Mouse (Mus musculus): ENCODE data around the gene Gm45140. TPM values are rescaled to one million over a fixed set of nuclear protein-coding genes. Genes with fewer than 3 reads are reported as not detected.
A peak's percentile ranks its signal among the peaks of the same experiment; 100 is the strongest.

The Gm45140 gene
- total RNA-seq, 2 experiments from 2014 or later, result 1.3 to 12.8 TPM

DNA sequence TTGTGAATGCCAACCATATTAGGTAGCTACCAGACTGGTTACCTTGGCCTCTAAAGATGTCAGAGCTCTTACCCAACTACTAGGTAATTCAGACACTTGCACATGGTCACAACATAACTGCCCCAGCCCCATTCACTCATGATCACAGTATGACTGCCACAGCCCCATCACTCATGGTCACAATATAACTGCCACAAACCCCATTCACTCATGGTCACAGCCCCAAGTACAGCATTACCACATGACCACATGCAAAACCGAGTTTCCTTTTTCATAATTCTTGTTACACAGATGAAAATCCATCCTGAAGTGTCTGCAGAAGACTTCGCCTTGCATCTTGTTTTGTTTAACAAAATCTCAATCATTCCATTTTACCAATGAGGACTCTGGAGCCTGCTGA is 87.5 kb downstream of the Gm45140 start:
- no peak for ATAC-seq (replicated peaks; ENCODE audit: low FRiP score, poor library complexity, severe bottlenecking)

DNA sequence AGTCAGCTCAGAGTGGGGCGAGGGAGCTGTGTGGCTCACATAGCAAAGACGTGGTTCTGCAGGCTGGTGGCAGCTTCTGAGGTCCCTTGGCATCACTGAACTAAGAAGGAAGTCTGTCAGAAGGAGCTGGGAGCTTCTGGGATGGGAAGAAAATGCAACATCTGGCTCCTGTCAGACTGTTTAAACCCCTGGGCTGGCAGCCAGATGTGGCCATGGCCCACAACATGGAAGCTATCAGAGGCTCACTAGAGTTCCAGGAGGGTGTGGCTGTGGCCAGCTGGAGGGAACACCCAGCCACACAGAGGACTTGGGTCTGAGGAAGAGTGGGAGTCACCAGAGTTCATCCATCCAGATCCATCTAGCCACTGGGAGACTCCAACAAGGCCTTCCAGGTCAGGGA is 88.7 kb downstream of the Gm45140 start:
- peak; percentile 84 for ATAC-seq (replicated peaks; ENCODE audit: low FRiP score, poor library complexity, severe bottlenecking)

DNA sequence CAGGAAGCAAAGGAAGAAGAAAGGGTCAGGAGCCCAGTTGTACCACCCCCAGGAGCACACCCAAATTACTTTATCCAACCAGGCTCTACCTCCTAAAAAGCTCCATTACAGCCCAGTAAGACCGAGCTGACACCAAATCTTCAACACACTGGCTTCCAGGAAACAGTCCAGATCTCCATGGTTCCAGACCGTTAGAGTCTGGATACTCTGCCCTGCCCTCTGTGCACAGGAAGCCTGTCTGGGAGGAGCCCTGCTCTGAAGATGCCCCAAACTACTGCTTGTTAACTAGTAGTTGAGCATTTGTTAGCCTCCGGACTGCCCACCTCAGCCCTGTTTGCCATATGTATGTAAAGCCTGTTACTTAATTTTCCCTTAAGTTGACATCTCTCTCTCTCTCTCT is 89.5 kb downstream of the Gm45140 start:
- peak; percentile 49 for ATAC-seq (replicated peaks; ENCODE audit: low FRiP score, poor library complexity, severe bottlenecking)

DNA sequence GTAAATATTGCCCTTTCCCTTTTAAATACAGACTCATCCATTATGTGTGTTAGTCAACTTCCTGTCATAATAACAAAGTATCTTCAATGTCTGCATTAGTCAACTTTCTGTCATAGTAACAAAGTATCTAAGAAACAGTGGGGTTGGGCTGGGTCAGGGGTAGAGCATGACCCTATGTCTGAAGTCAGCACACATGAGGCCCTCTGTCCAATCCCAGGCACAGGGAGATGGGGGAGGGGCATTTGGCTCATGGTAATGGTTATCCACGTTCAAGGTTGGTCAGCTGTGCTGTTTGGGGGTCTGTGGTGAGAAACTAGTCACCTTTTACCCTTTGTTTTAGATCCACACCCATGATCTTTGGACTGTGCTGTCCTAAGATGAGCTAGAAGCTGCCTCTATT is 90.3 kb downstream of the Gm45140 start:
- ATAC-seq (replicated peaks; ENCODE audit: low FRiP score, poor library complexity, severe bottlenecking), result no peak

DNA sequence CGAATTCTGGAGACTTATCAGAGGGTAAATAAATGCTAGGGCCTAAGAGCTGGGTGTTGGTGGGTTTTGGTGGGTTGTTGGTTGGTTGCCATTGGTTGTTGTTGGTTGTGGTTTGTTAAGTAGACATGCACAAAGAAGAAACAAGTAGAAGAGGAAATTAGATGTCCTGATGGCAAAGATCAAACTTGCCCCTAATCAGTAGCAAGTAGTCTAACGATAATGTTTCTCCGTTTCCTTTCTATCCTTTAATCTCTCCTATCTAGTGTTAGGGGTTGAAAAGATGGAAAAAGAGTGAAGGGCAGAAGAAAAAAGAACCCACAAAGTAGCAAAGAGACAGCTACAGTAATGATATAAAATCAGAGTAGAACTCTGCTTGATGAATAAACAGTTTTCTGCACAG is 91.0 kb downstream of the Gm45140 start:
- no peak for ATAC-seq (replicated peaks; ENCODE audit: low FRiP score, poor library complexity, severe bottlenecking)

DNA sequence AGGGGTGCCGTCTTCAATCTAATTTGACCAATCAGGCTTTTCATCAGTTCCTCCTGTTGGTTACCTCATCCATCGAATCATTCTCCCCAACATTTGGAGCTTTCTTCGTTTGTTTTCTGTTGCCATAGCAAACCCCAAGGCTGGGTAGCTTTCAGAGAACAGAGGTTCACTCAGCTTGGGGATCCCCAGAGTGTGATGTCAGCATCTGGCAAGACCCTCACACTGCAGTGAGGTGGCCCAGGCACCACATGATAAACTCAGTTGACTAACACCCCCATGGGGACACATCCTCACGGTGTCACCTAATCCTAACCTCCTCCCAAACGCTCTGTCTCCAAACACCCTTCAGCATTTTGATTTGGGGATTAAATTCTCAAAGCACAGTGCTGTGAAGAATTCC is 92.3 kb downstream of the Gm45140 start:
- ATAC-seq (replicated peaks; ENCODE audit: low FRiP score, poor library complexity, severe bottlenecking), result no peak

DNA sequence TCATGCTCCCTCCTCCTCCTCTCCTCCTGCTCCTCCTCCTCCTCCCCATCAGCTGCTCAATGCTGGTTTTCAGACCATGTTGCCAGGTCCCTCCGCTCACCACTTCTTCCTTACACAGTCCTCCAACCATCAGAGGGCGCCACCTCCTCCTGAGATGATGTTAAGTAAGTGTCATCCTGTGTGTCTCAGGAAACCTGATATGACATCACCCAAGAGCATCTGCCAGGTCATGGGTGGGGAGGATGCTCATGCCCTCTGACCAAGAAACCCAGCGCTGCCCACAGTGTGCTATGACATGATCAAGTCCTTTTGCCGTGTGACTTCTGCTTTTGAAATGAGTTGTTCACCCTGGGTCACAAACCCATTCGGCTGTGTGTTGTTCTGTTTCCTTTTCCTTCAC is 92.8 kb downstream of the Gm45140 start:
- ATAC-seq (replicated peaks; ENCODE audit: low FRiP score, poor library complexity, severe bottlenecking), result 0 out of 2 replicates have a peak, but pooled peaks have one; percentile 12

DNA sequence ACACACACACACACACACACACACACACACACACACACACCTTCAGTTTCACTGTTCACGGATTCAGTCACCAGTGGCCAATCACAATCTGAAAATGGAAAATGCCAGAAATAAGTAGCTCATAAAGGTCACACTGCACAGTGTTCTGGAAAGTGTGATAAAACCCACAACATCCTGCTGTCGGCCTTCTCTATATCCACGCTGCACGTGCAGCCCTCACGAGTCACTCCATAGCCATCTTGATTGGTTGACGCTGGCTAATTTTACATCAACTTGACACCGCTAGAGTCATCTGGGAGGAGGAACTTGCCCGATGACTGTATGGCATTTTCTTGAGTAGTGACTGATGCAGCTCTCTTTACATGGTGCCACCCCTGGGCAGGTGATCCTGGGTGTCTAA is 93.6 kb downstream of the Gm45140 start:
- no peak for ATAC-seq (replicated peaks; ENCODE audit: low FRiP score, poor library complexity, severe bottlenecking)

DNA sequence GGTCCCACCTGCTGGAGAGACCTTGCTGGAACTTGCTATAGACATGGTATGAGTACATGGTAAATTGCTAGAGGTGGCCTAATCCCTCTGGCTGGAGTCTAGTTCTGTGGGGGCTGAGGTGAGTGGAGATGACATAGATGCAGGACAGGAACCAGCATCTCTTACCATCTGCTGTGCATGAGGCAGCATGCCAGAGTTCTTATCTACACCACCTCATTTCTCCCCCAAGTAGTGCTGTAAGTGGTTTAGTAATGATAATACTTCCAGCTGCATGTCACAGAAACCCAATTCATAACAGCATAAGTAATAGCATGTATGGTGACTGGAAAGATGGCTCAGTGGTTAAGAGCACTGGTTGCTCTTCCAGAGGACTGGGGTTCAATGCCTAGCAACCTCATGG is 95.1 kb downstream of the Gm45140 start:
- peak; percentile 84 for ATAC-seq (replicated peaks; ENCODE audit: low FRiP score, poor library complexity, severe bottlenecking)

DNA sequence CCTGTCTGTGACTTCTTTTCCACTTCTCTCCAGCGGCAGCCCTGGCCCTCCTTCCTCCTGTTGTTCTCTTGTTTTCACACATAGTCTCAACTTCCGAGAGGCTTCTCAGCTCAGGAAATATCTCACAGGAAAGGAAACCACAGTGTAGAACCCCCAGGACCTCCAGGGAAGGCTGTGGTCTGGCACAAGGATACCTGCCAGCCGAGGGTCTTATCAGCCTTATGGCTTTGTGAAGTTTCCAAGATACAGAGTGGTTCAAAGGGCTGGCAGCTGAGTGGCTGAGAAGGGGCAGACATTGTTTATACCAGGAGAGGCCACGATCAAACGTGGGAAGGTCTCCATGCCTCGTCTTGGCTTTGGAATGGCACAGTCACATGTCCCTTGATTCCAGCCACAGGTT is 95.7 kb downstream of the Gm45140 start:
- ATAC-seq (replicated peaks; ENCODE audit: low FRiP score, poor library complexity, severe bottlenecking), result no peak; the same call in 1 of the 2 replicates

Other genes with a start within 250 kb of the Gm45140 start
- 55.4 and 68.8 TPM in 2 replicates for gene Prokr1, start 245.1 kb downstream of the Gm45140 start, total RNA-seq (2015; ENCODE audit: low replicate concordance)
- gene Prokr1, start 245.1 kb downstream of the Gm45140 start, total RNA-seq (2017; ENCODE audit: low replicate concordance), result 54.9 and 57.6 TPM in 2 replicates
- gene Aplf, start 163.6 kb downstream of the Gm45140 start, total RNA-seq (2015; ENCODE audit: low replicate concordance), result 37.8 and 43.4 TPM in 2 replicates
- gene Aplf, start 163.6 kb downstream of the Gm45140 start, total RNA-seq (2017; ENCODE audit: low replicate concordance), result 71.8 and 86.0 TPM in 2 replicates
- gene Efcc1, start 104.9 kb downstream of the Gm45140 start, total RNA-seq (2015; ENCODE audit: low replicate concordance), result not detected in 2 replicates
- gene Efcc1, start 104.9 kb downstream of the Gm45140 start, total RNA-seq (2017; ENCODE audit: low replicate concordance), result not detected in 2 replicates
- 5.4 and 7.7 TPM in 2 replicates for gene Gp9, start 57.7 kb downstream of the Gm45140 start, total RNA-seq (2015; ENCODE audit: low replicate concordance)
- gene Gp9, start 57.7 kb downstream of the Gm45140 start, total RNA-seq (2017; ENCODE audit: low replicate concordance), result 4.9 and 5.6 TPM in 2 replicates
- gene Rab43, start 23.6 kb downstream of the Gm45140 start, total RNA-seq (2015; ENCODE audit: low replicate concordance), result 173 and 230 TPM in 2 replicates
- gene Rab43, start 23.6 kb downstream of the Gm45140 start, total RNA-seq (2017; ENCODE audit: low replicate concordance), result 219 and 239 TPM in 2 replicates
- 3.7 and 6.3 TPM in 2 replicates for gene Isy1, start 3.0 kb upstream of the Gm45140 start, total RNA-seq (2015; ENCODE audit: low replicate concordance)
- 3.5 and 5.0 TPM in 2 replicates for gene Isy1, start 3.0 kb upstream of the Gm45140 start, total RNA-seq (2017; ENCODE audit: low replicate concordance)
- 121 and 143 TPM in 2 replicates for gene Cnbp, start 15.3 kb upstream of the Gm45140 start, total RNA-seq (2015; ENCODE audit: low replicate concordance)
- gene Cnbp, start 15.3 kb upstream of the Gm45140 start, total RNA-seq (2017; ENCODE audit: low replicate concordance), result 172 and 205 TPM in 2 replicates
- 11.1 and 11.5 TPM in 2 replicates for gene Copg1, start 52.0 kb upstream of the Gm45140 start, total RNA-seq (2015; ENCODE audit: low replicate concordance)
- 14.5 and 20.5 TPM in 2 replicates for gene Copg1, start 52.0 kb upstream of the Gm45140 start, total RNA-seq (2017; ENCODE audit: low replicate concordance)
- 10.0 TPM in 2 replicates for gene Hmces, start 78.1 kb upstream of the Gm45140 start, total RNA-seq (2015; ENCODE audit: low replicate concordance)
- gene Hmces, start 78.1 kb upstream of the Gm45140 start, total RNA-seq (2017; ENCODE audit: low replicate concordance), result 7.8 and 8.6 TPM in 2 replicates
- gene H1fx, start 145.8 kb upstream of the Gm45140 start, total RNA-seq (2015; ENCODE audit: low replicate concordance), result not detected in 2 replicates
- not detected in 2 replicates for gene H1fx, start 145.8 kb upstream of the Gm45140 start, total RNA-seq (2017; ENCODE audit: low replicate concordance)
- gene Rab7, start 209.5 kb upstream of the Gm45140 start, total RNA-seq (2015; ENCODE audit: low replicate concordance), result 76.7 and 111 TPM in 2 replicates
- gene Rab7, start 209.5 kb upstream of the Gm45140 start, total RNA-seq (2017; ENCODE audit: low replicate concordance), result 29.4 and 36.0 TPM in 2 replicates
- 24.0 and 30.9 TPM in 2 replicates for gene Rpn1, start 248.7 kb upstream of the Gm45140 start, total RNA-seq (2015; ENCODE audit: low replicate concordance)
- gene Rpn1, start 248.7 kb upstream of the Gm45140 start, total RNA-seq (2017; ENCODE audit: low replicate concordance), result 42.8 and 54.5 TPM in 2 replicates

Measured in erythroblast, adult 5-6 weeks (primary cell).